Mouse (Mus musculus) MEL (cell line): Measurements from ENCODE around the gene Lman1l. TPM values are rescaled to one million over a fixed set of nuclear protein-coding genes. Genes with fewer than 3 reads are reported as not detected.

Experiments used
- DNase-seq: peaks from one replicate; pipeline ENCODE4 v3.0.0; 2011; ENCODE audit warnings: low read depth, low spot score
- H3K27ac ChIP-seq: 2 replicates; pipeline ENCODE4 v1.5.1; 2012; ENCODE audit warnings: low read depth, mild to moderate bottlenecking, control low read depth, low read length, moderate library complexity; ENCODE audit not compliant: control insufficient read depth
- H3K27me3 ChIP-seq, 2 experiments: fragments of 150-350 bp in 1 of 2; sonication (generic) in 1 of 2; 2 replicates each; pipeline ENCODE4 v1.6.1; 2012; ENCODE audit warnings: low read length in 2 of 2, mild to moderate bottlenecking in 2 of 2, improper control_type of control experiment in 1 of 2, moderate library complexity in 1 of 2; ENCODE audit not compliant: insufficient read depth in 2 of 2, control insufficient read depth in 1 of 2
- H3K36me3 ChIP-seq, 2 experiments: 2 replicates each; pipeline ENCODE4 v1.6.1; 2012 to 2014; ENCODE audit warnings: low read length in 2 of 2, improper control_type of control experiment in 1 of 2, inconsistent platforms in 1 of 2, mild to moderate bottlenecking in 1 of 2; ENCODE audit not compliant: insufficient read depth in 2 of 2, control insufficient read depth in 1 of 2
- H3K4me1 ChIP-seq, 2 experiments: fragments of 150-350 bp in 1 of 2; sonication (generic) in 1 of 2; 2 replicates each; pipeline ENCODE4 v1.6.1; 2012; ENCODE audit warnings: low read length in 2 of 2, improper control_type of control experiment in 1 of 2, mild to moderate bottlenecking in 1 of 2; ENCODE audit not compliant: insufficient read depth in 2 of 2, control insufficient read depth in 1 of 2
- H3K4me3 ChIP-seq, 2 experiments: fragments of 150-350 bp in 1 of 2; sonication (generic) in 1 of 2; 2 replicates each; pipeline ENCODE4 v1.5.1; 2012; ENCODE audit warnings: low read depth in 2 of 2, low read length in 2 of 2, mild to moderate bottlenecking in 2 of 2, moderate library complexity in 2 of 2, control low read depth in 1 of 2, improper control_type of control experiment in 1 of 2; ENCODE audit not compliant: control insufficient read depth in 1 of 2, insufficient read depth in 1 of 2
- H3K79me2 ChIP-seq: 2 replicates; pipeline ENCODE4 v1.6.1; 2012; ENCODE audit warnings: mild to moderate bottlenecking, low read length, moderate library complexity; ENCODE audit not compliant: control insufficient read depth, poor library complexity, insufficient read depth
- H3K9ac ChIP-seq: 2 replicates; pipeline ENCODE4 v1.6.1; 2012; ENCODE audit warnings: low read depth, mild to moderate bottlenecking, control low read depth, low read length, moderate library complexity; ENCODE audit not compliant: control insufficient read depth, poor library complexity, severe bottlenecking
- H3K9me3 ChIP-seq: fragments of 150-350 bp; sonication (generic); replicated peaks from 2 replicates; pipeline ENCODE4 v1.6.1; 2012; ENCODE audit warnings: mild to moderate bottlenecking, low read length, improper control_type of control experiment, moderate library complexity; ENCODE audit not compliant: insufficient read depth
- BHLHE40 ChIP-seq: IDR thresholded peaks from 2 replicates; pipeline ENCODE4 v1.6.1; 2012; ENCODE audit warnings: low read depth, mild to moderate bottlenecking, inconsistent platforms, low read length, improper control_type of control experiment, borderline replicate concordance
- E2F4 ChIP-seq: IDR thresholded peaks from 2 replicates; pipeline ENCODE4 v1.6.1; 2011; ENCODE audit warnings: low read depth, low read length, improper control_type of control experiment, borderline replicate concordance
- ELF1 ChIP-seq: IDR thresholded peaks from 2 replicates; pipeline ENCODE4 v1.6.1; 2014; ENCODE audit warnings: low read depth, mild to moderate bottlenecking, inconsistent platforms, low read length, improper control_type of control experiment, moderate library complexity
- ETS1 ChIP-seq: IDR thresholded peaks from 2 replicates; pipeline ENCODE4 v1.6.1; 2012; ENCODE audit warnings: low read depth, mild to moderate bottlenecking, inconsistent platforms, low read length, improper control_type of control experiment, moderate library complexity
- GABPA ChIP-seq: IDR thresholded peaks from 2 replicates; pipeline ENCODE4 v1.6.1; 2012; ENCODE audit warnings: low read depth, mild to moderate bottlenecking, inconsistent platforms, low read length, improper control_type of control experiment, moderate library complexity
- HCFC1 ChIP-seq: IDR thresholded peaks from 2 replicates; pipeline ENCODE4 v1.6.1; 2012; ENCODE audit warnings: low read depth, mild to moderate bottlenecking, inconsistent platforms, low read length, improper control_type of control experiment, moderate library complexity
- KAT2A ChIP-seq: conservative IDR thresholded peaks from 2 replicates; pipeline ENCODE4 v1.6.1; 2012; ENCODE audit warnings: low read depth, low read length, improper control_type of control experiment, inconsistent platforms
- MAX ChIP-seq: IDR thresholded peaks from 2 replicates; pipeline ENCODE4 v1.6.1; 2011; ENCODE audit warnings: low read length, improper control_type of control experiment
- MXI1 ChIP-seq: IDR thresholded peaks from 2 replicates; pipeline ENCODE4 v1.6.1; 2011; ENCODE audit warnings: mild to moderate bottlenecking, low read depth, low read length, improper control_type of control experiment
- MYC ChIP-seq: IDR thresholded peaks from 2 replicates; pipeline ENCODE4 v1.6.1; 2011; ENCODE audit warnings: low read depth, mild to moderate bottlenecking, low read length, improper control_type of control experiment, moderate library complexity
- POLR2A ChIP-seq, 2 experiments: IDR thresholded peaks; 2 replicates each; pipeline ENCODE4 v1.6.1; 2011 to 2012; ENCODE audit warnings: low read length in 2 of 2, mild to moderate bottlenecking in 2 of 2, control low read depth in 1 of 2, improper control_type of control experiment in 1 of 2, low read depth in 1 of 2, moderate library complexity in 1 of 2; ENCODE audit not compliant: control insufficient read depth in 1 of 2, insufficient read depth in 1 of 2, poor library complexity in 1 of 2
- RCOR1 ChIP-seq: IDR thresholded peaks from 2 replicates; pipeline ENCODE4 v1.6.1; 2012; ENCODE audit warnings: low read depth, mild to moderate bottlenecking, inconsistent platforms, low read length, improper control_type of control experiment
- UBTF ChIP-seq: IDR thresholded peaks from 2 replicates; pipeline ENCODE4 v1.6.1; 2012; ENCODE audit warnings: low read depth, mild to moderate bottlenecking, inconsistent platforms, low read length, improper control_type of control experiment, moderate library complexity, borderline replicate concordance; ENCODE audit not compliant: insufficient read depth
- USF2 ChIP-seq, 2 experiments: IDR thresholded peaks; 2 replicates each; pipeline ENCODE4 v1.6.1; 2011 to 2012; ENCODE audit warnings: improper control_type of control experiment in 2 of 2, low read length in 2 of 2, borderline replicate concordance in 1 of 2, inconsistent platforms in 1 of 2, low read depth in 1 of 2, mild to moderate bottlenecking in 1 of 2; ENCODE audit not compliant: insufficient read depth in 1 of 2
- ZC3H11A ChIP-seq: IDR thresholded peaks from 2 replicates; pipeline ENCODE4 v1.6.1; 2012; ENCODE audit warnings: low read depth, mild to moderate bottlenecking, inconsistent platforms, low read length, improper control_type of control experiment
- ZKSCAN1 ChIP-seq: IDR thresholded peaks from 2 replicates; pipeline ENCODE4 v1.6.1; 2012; ENCODE audit warnings: low read depth, mild to moderate bottlenecking, inconsistent platforms, low read length, improper control_type of control experiment, moderate library complexity
- ZMIZ1 ChIP-seq: IDR thresholded peaks from 2 replicates; pipeline ENCODE4 v1.6.1; 2012; ENCODE audit warnings: low read depth, mild to moderate bottlenecking, inconsistent platforms, low read length, improper control_type of control experiment, moderate library complexity
- ZNF384 ChIP-seq: IDR thresholded peaks from 2 replicates; pipeline ENCODE4 v1.6.1; 2012; ENCODE audit warnings: low read depth, mild to moderate bottlenecking, inconsistent platforms, low read length, improper control_type of control experiment
- polyA plus RNA-seq, 2 experiments: library from polyadenylated mRNA; stranded (reverse) in 1 of 2; unstranded in 1 of 2; fragments of >175 nt in 1 of 2; fragments of >200 nt in 1 of 2; gene quantifications; 2 replicates each; pipeline versions ENCODE4 v1.2.1 to v1.2.4; 2012; ENCODE audit warnings: low replicate concordance in 2 of 2, low read depth in 1 of 2; ENCODE audit not compliant: insufficient read length in 2 of 2, insufficient read depth in 1 of 2, missing spikeins in 1 of 2
- total RNA-seq: library from RNA; depleted of rRNA; stranded (reverse); fragments of 300-350 nt; gene quantifications from 2 replicates; pipeline ENCODE4 v1.2.3, GENCODE M21; 2012

The Lman1l gene
- total and polyA plus RNA-seq, 3 experiments, result 0.08 to 0.11 TPM; not detected in 1

GRCm38 (mm10) chr9:57600620-57601352 is 19.8 kb downstream of the Lman1l start (continued):
- TF ChIP-seq GABPA, result no peak
- TF ChIP-seq MAX, result peak; percentile 28; the same call in 1 of the 2 replicates
- TF ChIP-seq BHLHE40, result no peak

GRCm38 (mm10) chr9:57598851-57599563 is 21.6 kb downstream of the Lman1l start:
- H3K79me2 ChIP-seq, result no peaks in the 10 kb centered on the region
- peaks cover 0 to 6% of the 10 kb centered on the region in 2 experiments; a peak in 1 of 4 replicates for H3K4me1 ChIP-seq
- no peaks in the 10 kb centered on the region for H3K27me3 ChIP-seq
- no peak overlapping the region for H3K27ac ChIP-seq
- no peak for DNase-seq
- TF ChIP-seq ZKSCAN1, result no peak
- no peak for TF ChIP-seq RCOR1
- TF ChIP-seq KAT2A, result no peak
- TF ChIP-seq MYC, result no peak
- TF ChIP-seq ZMIZ1, result no peak
- no peak for TF ChIP-seq USF2 (IDR thresholded peaks at IDR 0.05; ENCODE audit: borderline replicate concordance in 1 of 2, insufficient read depth in 1 of 2, low read depth in 1 of 2, low read length in 2 of 2)
- no peak for TF ChIP-seq ZNF384
- TF ChIP-seq UBTF, result no peak
- no peak for TF ChIP-seq ZC3H11A
- no peak for TF ChIP-seq ETS1
- TF ChIP-seq MAX, result no peak
- TF ChIP-seq POLR2A (IDR thresholded peaks at IDR 0.05; ENCODE audit: control insufficient read depth in 1 of 2, insufficient read depth in 1 of 2, low read depth in 1 of 2, low read length in 2 of 2, poor library complexity in 1 of 2), result no peak
- TF ChIP-seq ELF1, result no peak
- TF ChIP-seq HCFC1, result no peak
- no peak for TF ChIP-seq MXI1
- no peak for TF ChIP-seq E2F4
- TF ChIP-seq, all 39 proteins: peak for 0
- H3K9ac ChIP-seq, result no peak overlapping the region
- H3K36me3 ChIP-seq, result no peaks in the 10 kb centered on the region; a peak in 1 of 4 replicates
- no peaks in the 10 kb centered on the region for H3K9me3 ChIP-seq
- H3K4me3 ChIP-seq, result no peak overlapping the region
